Mouse (Mus musculus): Measurements from ENCODE around the gene Acvr2b.

DNA sequence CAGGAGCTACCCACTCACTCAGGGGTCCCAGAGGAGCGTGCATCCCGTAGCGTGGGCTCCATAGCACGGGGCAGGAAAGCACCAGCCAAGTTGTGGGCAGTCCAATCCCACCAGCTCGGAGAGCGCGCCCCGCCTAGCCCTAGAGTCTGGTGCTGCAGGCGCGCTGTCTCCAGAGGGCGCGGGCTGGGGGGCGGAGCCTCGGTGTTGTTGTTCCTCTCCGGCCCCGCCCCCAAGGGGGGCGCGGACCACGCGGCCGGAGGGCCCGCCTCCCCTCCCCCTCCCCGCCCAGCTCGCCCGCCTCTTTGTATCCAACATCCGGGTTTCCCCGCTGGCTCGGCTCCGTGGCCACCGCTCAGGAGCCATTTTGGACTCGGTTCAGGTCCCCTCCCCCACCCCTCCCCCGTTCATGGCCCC is at the start of gene Acvr2b:
- TF ChIP-seq EP300 (IDR thresholded peaks at IDR 0.05; ENCODE audit: low read depth) (no peak), CTCF (IDR thresholded peaks at IDR 0.05; ENCODE audit: low read depth) (peak; percentile 54)

Measured in heart, postnatal 0 days (tissue).